Mouse (Mus musculus): ENCODE results near the gene Acox1.

Acox1 gene

DNA sequence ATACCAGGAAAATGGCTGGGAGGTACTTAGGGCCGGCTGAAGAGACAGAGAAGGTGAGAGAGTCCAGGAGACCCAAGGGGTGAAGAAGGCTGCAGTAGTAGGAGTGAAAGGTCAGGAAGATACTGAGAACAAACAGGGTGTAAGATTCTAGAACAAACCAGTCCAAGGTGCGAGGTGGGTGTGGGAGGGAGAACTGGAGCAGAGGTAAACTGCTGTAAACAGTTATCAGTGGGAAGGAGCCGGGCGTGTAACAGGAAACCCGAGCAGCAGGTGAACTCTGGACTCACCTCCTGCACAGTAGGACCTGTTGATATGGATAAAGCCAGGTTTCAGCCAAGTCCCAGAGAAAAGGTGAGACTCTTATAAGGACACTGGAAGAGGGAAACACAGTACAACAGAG is 11.9 kb upstream of the Acox1 start:
- no peak for DNase-seq

- DNase-seq: no peak
These were observed 10.4 kb upstream of the Acox1 start for GRCm38 (mm10) chr11:116209257-116209656.

GRCm38 (mm10) chr11:116208660-116209059 is 9.8 kb upstream of the Acox1 start:
- no peak for DNase-seq

GRCm38 (mm10) chr11:116206678-116207077 is 7.8 kb upstream of the Acox1 start:
- DNase-seq: no peak

- DNase-seq: no peak
These were observed 4.3 kb upstream of the Acox1 start for GRCm38 (mm10) chr11:116203150-116203549.

DNA sequence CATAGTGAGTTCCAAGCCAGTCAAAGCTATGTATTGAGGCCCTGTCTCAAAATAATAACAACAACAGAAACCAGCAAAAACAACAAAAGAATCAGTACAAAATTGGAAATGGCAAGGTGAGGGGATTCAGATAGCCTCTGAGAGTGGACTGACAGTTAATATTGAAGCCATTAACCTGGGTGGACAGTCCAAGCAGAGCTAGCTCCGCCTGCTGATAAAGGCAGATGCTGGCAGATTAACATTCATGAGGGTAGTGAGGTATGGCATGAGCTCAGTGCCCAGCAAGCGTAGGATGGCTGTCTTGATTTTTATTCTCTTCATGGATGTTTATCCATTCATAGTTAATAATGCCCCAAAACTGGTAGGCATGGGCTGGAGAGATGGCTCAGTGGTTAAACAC is 2.3 kb upstream of the Acox1 start:
- no peak for DNase-seq

DNA sequence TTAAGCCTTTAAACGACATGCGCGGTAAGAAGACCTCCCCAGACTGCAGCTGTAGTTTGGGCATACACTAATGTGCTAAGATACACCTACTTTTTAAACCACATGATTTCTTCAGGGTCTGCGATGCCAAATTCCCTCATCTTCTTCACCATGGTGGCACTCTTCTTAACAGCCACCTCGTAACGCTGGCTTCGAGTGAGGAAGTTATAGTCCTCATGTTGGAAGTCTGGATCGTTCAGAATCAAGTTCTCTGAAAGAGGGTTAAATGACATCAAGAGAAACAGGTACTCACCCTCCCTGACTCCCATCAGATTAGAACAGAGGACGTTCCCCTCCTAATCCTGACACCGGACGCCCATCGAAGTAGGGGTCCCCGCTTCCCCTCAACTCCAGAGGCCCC is 713 bp downstream of the Acox1 start:
- no peak for DNase-seq

DNA sequence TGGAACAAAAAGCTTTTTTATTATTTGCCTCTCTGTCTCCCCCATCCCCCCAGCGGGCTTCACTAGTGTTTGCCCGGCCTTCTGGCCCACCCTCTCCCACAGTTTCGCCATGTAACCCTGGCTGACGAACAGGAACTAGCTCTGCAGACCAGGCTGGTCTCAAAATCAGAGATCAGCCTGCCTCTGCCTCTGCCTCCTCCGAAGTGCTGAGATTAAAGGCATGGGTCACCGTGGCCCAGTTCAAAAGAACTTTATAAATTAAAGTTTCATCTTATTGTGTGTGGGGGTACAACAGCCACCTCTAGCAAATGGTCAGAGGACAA is 1.3 kb downstream of the Acox1 start:
- no peak for DNase-seq

DNA sequence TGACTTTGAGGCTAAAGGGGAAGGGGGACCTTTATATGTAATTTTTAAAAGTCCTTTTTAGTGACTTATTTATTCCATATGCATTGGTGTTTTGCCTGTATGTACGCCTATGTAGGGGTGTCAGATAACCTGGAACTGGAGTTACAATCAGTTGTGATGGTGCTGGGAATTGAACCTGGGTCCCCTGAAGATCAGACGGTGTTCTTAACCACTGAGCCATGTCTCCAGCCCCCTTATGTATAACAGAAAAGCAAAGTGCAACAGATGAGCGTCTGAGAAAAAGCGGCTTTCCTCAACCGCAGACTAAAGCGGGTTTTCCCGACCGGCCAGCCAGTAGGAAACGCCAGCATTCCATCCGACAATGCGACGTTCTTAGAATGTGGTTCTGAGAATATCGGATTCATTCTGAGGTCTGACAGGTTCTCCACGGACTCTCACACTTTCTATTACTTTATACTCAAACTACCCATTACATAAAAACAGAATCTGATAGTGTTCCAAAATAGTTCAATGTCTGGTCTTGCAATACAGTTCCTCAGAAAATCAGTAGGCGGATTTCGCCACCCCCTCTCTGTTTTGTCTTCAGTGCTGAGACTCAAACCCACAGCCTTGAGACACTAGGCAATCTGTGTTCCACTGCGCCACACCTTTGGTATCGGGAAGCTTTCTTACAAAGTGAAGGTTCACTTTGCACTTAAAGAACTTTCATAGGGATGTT is 1.8 kb downstream of the Acox1 start:
- DNase-seq: no peak

DNA sequence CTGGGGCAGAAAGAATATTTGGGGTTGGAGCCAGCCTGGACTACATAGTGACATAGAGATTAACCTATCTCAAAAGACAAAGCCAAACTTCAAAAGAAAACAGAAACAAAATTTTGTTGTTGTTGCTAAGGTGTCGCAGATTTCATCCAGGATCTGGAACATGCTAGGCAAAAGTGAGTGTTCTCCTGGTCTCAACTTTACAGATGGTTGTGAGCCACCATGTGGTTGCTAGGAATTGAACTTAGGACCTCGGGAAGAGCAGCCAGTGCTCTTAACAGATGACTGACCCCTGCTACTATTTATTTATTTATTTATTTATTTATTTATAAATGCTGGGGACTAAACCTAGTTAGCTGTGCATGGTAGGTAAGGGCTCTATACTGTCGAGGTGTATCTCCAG is 2.5 kb downstream of the Acox1 start:
- DNase-seq: no peak

- no peak for DNase-seq
These were observed 3.6 kb downstream of the Acox1 start for GRCm38 (mm10) chr11:116195252-116195651.

- no peak for DNase-seq
These were observed 4.2 kb downstream of the Acox1 start for GRCm38 (mm10) chr11:116194619-116195018.

- no peak for DNase-seq
These were observed 11.5 kb downstream of the Acox1 start for GRCm38 (mm10) chr11:116187226-116187930.

DNA sequence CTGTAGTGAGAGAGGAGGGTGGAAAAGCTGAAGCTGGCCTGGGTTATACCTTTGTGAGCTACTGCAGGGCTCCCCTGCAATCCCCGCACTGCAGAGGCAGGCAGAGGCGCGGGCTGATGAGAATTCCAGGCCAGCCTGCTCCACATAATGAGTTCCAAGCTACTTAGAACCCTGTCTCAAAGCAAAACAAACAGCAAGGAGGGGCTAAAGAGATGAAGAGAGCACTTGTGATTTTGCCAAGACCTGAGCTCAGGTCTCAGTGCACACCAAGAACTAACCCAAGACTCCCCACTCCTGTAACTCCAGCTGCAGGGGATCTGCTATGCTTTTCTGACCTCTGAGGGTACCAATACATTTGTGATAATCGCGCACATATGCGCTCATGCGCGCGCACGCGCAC is 12.5 kb downstream of the Acox1 start:
- DNase-seq: no peak

DNA sequence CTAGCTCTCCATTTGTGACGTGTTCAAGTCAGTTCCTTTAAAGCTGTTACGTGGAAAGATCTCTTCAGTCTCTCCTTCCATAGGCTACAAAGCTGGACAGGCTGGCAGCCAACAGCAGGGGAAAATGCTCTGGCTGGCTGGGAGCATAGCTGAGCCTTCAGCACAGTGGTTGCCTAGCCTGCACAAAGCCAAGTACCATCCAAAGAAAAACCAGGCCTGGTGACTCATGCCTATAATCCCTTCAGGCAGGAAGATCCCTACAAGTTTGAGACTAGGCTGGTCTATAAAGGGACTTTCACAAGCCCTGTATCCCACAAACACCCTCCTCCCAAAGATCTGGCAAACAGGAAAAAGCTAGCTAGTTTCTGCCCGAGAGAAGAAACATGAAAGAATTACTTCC is 13.0 kb downstream of the Acox1 start:
- DNase-seq: no peak

GRCm38 (mm10) chr11:116178411-116179121 is 20.3 kb downstream of the Acox1 start:
- no peak for DNase-seq

DNA sequence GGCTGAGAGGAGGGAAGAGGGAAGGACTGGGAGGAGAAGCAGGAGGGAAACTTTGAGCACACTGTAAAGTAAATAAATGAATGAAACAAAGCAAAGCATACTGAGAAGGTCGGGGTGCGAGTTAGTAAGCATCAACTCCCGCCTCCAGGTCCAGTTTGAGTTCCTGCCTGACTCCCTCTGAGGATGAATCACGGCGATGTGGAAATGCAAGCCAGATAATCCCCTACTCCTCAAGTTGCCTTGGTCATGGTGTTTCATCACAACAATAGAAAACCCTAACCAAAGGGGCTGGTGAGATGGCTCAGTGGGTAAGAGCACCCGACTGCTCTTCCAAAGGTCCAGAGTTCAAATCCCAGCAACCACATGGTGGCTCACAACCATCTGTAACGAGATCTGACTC is 22.8 kb downstream of the Acox1 start:
- no peak for DNase-seq

DNA sequence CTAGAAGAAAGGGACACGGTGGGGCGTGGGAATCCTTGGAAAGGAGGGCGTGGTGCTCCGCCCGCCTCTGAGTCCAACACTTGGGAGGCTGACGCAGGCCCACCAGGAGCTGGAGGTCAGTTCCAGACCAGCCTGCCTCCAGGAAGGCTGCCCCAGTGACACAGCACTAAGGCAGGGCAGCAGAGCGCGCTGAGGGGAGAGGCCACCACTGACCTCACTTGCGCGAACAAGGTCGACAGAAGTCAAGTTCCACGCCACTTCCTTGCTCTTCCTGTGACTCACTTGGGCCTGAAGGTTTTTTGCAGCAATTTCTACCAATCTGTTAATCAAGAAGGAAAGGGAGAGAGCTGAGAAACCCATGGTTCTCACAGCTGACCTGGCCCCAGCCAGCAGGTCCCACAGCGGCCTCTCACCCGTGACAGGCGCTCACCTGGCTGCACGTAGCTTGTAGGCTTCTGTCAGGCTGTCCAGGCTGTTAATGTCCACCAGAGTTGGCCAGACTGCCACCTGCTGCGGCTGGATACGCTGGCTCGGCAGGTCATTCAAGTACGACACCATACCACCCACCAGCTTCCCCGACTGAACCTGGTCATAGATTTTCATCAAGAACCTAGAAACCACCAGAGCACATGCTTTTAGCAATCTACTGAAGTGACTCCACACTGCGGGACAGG is 23.9 kb downstream of the Acox1 start:
- no peak for DNase-seq

- DNase-seq: no peak
These were observed 26.9 kb downstream of the Acox1 start for GRCm38 (mm10) chr11:116171959-116172358.

GRCm38 (mm10) chr11:116170003-116170800 is 28.6 kb downstream of the Acox1 start:
- DNase-seq: no peak

DNA sequence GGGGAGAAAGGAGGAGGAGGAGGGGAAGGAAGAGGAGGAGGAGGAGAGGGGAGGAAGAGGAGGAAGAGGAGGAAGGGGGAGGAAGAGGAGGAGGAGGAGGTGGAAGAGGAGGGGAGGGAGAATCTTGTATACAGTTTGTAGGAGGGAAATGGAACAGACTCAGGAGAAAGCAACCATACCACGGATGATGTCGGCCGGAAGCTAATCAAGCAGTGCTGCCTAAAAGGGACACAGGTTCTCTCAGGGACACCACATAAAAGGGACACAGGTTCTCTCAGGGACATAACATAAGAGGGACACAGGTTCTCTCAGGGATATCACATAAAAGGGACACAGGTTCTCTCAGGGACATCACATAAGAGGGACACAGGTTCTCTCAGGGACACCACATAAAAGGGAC is 29.6 kb downstream of the Acox1 start:
- no peak for DNase-seq

DNA sequence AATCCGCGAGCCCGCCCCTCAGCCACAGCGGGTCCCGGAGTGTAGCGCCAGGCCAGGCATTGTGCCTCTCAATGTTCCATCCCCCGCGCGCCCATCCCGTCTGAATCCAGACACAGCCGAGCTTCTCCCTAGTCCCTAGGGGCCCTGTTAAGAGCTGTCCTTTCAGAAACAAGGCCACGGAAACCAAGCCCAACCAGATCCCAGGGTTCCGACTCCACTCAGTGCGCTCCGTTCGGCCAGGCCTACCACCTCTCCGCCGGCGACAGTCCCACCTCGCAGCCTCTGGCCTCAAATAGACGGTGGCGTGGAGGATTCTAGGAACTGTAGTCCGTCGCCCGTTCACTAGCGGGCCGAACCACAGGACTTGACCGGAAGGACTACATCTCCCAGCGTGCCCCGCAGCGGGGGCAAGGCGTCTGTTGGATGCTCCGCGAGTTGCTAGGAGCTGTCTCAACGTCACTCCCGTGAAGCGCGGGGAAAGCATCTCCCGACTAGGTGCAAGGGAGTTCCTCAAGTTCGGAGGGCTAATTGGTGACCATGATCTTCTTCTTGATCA is 30.9 kb downstream of the Acox1 start, which contains the start of gene Fbf1:
Gene Fbf1, minus strand, starts transcription at position 283 of the 556 bp plus-strand sequence.
- peak; percentile 93 for DNase-seq
